Comparison of ENCODE assay signal across 26 mouse cellular contexts in genomic region chr11:98756711-98757110, GRCm38 (mm10). TPM values are rescaled to one million over a fixed set of nuclear protein-coding genes. Genes with fewer than 3 reads are reported as not detected.
A peak's percentile ranks its signal among the peaks of the same experiment; 100 is the strongest.
DNase-seq lines count a peak whose midpoint lies in the region; ATAC-seq lines count a peak whose summit lies in the region.
"Had no signal": no experiment of that assay in that cellular context is flagged by ENCODE, and none has a peak within 500 bp of the region (broad histone marks: within the 10 kb centered on the region; RNA-seq: fewer than 3 reads in every experiment).

No protein-coding gene starts in this region.

- H3K27me3 ChIP-seq in neural tube, embryonic 11.5 days (ENCODE audit: control insufficient read depth, insufficient read depth, low read length): no peaks in the 10 kb centered on the region
- H3K27me3 ChIP-seq in neural tube, embryonic 15.5 days (replicated peaks): no peaks in the 10 kb centered on the region
- H3K27me3 ChIP-seq in liver, embryonic 13.5 days: no peaks in the 10 kb centered on the region
- H3K27me3 ChIP-seq in liver, embryonic 16.5 days (ENCODE audit: control insufficient read depth, insufficient read depth, low read depth, low read length): no peaks in the 10 kb centered on the region
- H3K27me3 ChIP-seq: embryonic facial prominence, embryonic 13.5 days; forebrain, embryonic 15.5 days; heart, embryonic 15.5 days; limb, embryonic 12.5 days; neural tube, embryonic 12.5 days; stomach, embryonic 15.5 days had no signal

- H3K4me3 ChIP-seq in neural tube, embryonic 11.5 days (ENCODE audit: low read depth, low read length): no peak overlapping the region
- H3K4me3 ChIP-seq in neural tube, embryonic 15.5 days (replicated peaks): no peak overlapping the region
- H3K4me3 ChIP-seq in liver, embryonic 13.5 days (replicated peaks): no peak overlapping the region
- H3K4me3 ChIP-seq in liver, embryonic 16.5 days (ENCODE audit: low read depth, low read length): no peak overlapping the region
- H3K4me3 ChIP-seq: embryonic facial prominence, embryonic 13.5 days; forebrain, embryonic 10.5 days; forebrain, embryonic 15.5 days; heart, embryonic 15.5 days; limb, embryonic 12.5 days; neural tube, embryonic 12.5 days; stomach, embryonic 15.5 days had no signal

- peaks cover 2% of the 10 kb centered on the region; the same call in 1 of the 2 replicates for H3K36me3 ChIP-seq in neural tube, embryonic 11.5 days (ENCODE audit: control insufficient read depth, insufficient read depth, low read length)
- H3K36me3 ChIP-seq in neural tube, embryonic 15.5 days: peaks cover 59% of the 10 kb centered on the region
- H3K36me3 ChIP-seq in liver, embryonic 13.5 days: peaks cover 53% of the 10 kb centered on the region
- peaks cover 12% of the 10 kb centered on the region for H3K36me3 ChIP-seq in liver, embryonic 16.5 days (ENCODE audit: control insufficient read depth, insufficient read depth)

- DNase-seq in heart, adult 11 months: peak; percentile 92
- DNase-seq in heart, adult 18-20 months: no peak
- DNase-seq in neural tube, embryonic 11.5 days (ENCODE audit: low spot score): peak; percentile 7
- no peak for DNase-seq in liver, embryonic 13.5 days
- no peak for DNase-seq in right cerebral cortex, postnatal 36 days (ENCODE audit: low spot score in 2 of 2)
- DNase-seq: adrenal gland, postnatal 25 days; B cell, adult 2 months; heart, postnatal 36 days; kidney, adult 9 months; layer of hippocampus, adult 9-11 months; lung, adult 18-20 months; lung, postnatal 4 days; midbrain, embryonic 14.5 days; thymus, postnatal 25 days had no signal

- no peak overlapping the region for H3K4me2 ChIP-seq in neural tube, embryonic 11.5 days (ENCODE audit: low read depth)
- H3K4me2 ChIP-seq in neural tube, embryonic 15.5 days: no peak overlapping the region
- peak overlapping the region; percentile 50 for H3K4me2 ChIP-seq in liver, embryonic 13.5 days
- peak overlapping the region; percentile 5; the same call in 1 of the 2 replicates for H3K4me2 ChIP-seq in liver, embryonic 16.5 days (ENCODE audit: low read depth, low read length)
- H3K4me2 ChIP-seq: embryonic facial prominence, embryonic 13.5 days; forebrain, embryonic 15.5 days; heart, embryonic 15.5 days; hindbrain, embryonic 14.5 days; limb, embryonic 12.5 days; neural tube, embryonic 12.5 days; stomach, embryonic 15.5 days had no signal

- no peak for ATAC-seq in neural tube, embryonic 11.5 days (ENCODE audit: insufficient read depth, low FRiP score, low TSS enrichment)
- no peak for ATAC-seq in neural tube, embryonic 15.5 days (ENCODE audit: low FRiP score)
- ATAC-seq in liver, embryonic 13.5 days (ENCODE audit: low read depth): peak; percentile 67
- ATAC-seq in liver, embryonic 16.5 days (ENCODE audit: low read depth): peak; percentile 33; the same call in 1 of the 2 replicates
- ATAC-seq: forebrain, embryonic 15.5 days; intestine, postnatal 0 days; lung, postnatal 0 days had no signal

- no peak overlapping the region for H3K27ac ChIP-seq in neural tube, embryonic 11.5 days (ENCODE audit: low read depth, low read length)
- H3K27ac ChIP-seq in neural tube, embryonic 15.5 days (replicated peaks): no peak overlapping the region
- peak overlapping the region; percentile 93 for H3K27ac ChIP-seq in liver, embryonic 13.5 days
- H3K27ac ChIP-seq in liver, embryonic 16.5 days (ENCODE audit: low read length): no peak overlapping the region
- H3K27ac ChIP-seq: embryonic facial prominence, embryonic 13.5 days; forebrain, embryonic 10.5 days; forebrain, embryonic 15.5 days; hindbrain, embryonic 14.5 days; limb, embryonic 12.5 days; neural tube, embryonic 12.5 days; stomach, embryonic 15.5 days had no signal

- 95% methylated on average over 12 of the region's 12 CpGs for WGBS in neural tube, embryonic 11.5 days
- 90% methylated on average over 12 of the region's 12 CpGs for WGBS in neural tube, embryonic 15.5 days
- 48% methylated on average over 12 of the region's 12 CpGs for WGBS in liver, embryonic 13.5 days (ENCODE audit: insufficient replicate concordance)
- 63% methylated on average over 12 of the region's 12 CpGs for WGBS in liver, embryonic 16.5 days (ENCODE audit: insufficient replicate concordance)

- H3K9me3 ChIP-seq in neural tube, embryonic 11.5 days (ENCODE audit: control insufficient read depth, low read length): no peaks in the 10 kb centered on the region
- H3K9me3 ChIP-seq in neural tube, embryonic 15.5 days (replicated peaks): no peaks in the 10 kb centered on the region
- H3K9me3 ChIP-seq in liver, embryonic 13.5 days (replicated peaks): no peaks in the 10 kb centered on the region
- H3K9me3 ChIP-seq in liver, embryonic 16.5 days (replicated peaks; ENCODE audit: control insufficient read depth, low read length): no peaks in the 10 kb centered on the region
- H3K9me3 ChIP-seq: embryonic facial prominence, embryonic 13.5 days; forebrain, embryonic 10.5 days; forebrain, embryonic 15.5 days; heart, embryonic 15.5 days; limb, embryonic 12.5 days; neural tube, embryonic 12.5 days; stomach, embryonic 15.5 days had no signal

- no peak overlapping the region for H3K9ac ChIP-seq in neural tube, embryonic 11.5 days (ENCODE audit: low read length)
- no peak overlapping the region for H3K9ac ChIP-seq in neural tube, embryonic 15.5 days (replicated peaks)
- H3K9ac ChIP-seq in liver, embryonic 13.5 days: peak overlapping the region; percentile 60; the same call in 1 of the 2 replicates
- no peak overlapping the region for H3K9ac ChIP-seq in liver, embryonic 16.5 days (ENCODE audit: low read depth, low read length)
- H3K9ac ChIP-seq: embryonic facial prominence, embryonic 13.5 days; forebrain, embryonic 15.5 days; hindbrain, embryonic 14.5 days; limb, embryonic 12.5 days; neural tube, embryonic 12.5 days; stomach, embryonic 15.5 days had no signal

- peaks cover under 1% of the 10 kb centered on the region for H3K4me1 ChIP-seq in neural tube, embryonic 11.5 days (ENCODE audit: control insufficient read depth, insufficient read depth, low read length)
- H3K4me1 ChIP-seq in neural tube, embryonic 15.5 days: peaks cover 39% of the 10 kb centered on the region
- peaks cover 58% of the 10 kb centered on the region for H3K4me1 ChIP-seq in liver, embryonic 13.5 days (replicated peaks)
- H3K4me1 ChIP-seq in liver, embryonic 16.5 days (ENCODE audit: control insufficient read depth, low read depth, low read length): peaks cover 54% of the 10 kb centered on the region

RNA-seq across cellular contexts. Expression of gene Thra, which starts 16.3 kb away (rescaled TPM):
- total RNA-seq in heart, adult 18-20 months (2021): 100 to 1,000 TPM in 1 of 2 experiments, 10 to 100 TPM in 1; 99.7 to 103 TPM
- polyA plus RNA-seq in neural tube, embryonic 11.5 days (2014; fragmentation: Nextera tagmentation; extraction: Ambion mirVana): 32.0 and 34.7 TPM in 2 replicates
- polyA plus RNA-seq in neural tube, embryonic 15.5 days (2015; fragmentation: Nextera tagmentation; extraction: Ambion mirVana): 104 and 125 TPM in 2 replicates
- polyA plus RNA-seq in liver, embryonic 13.5 days (2015; fragmentation: Nextera tagmentation; extraction: Ambion mirVana): 8.8 and 9.8 TPM in 2 replicates
- polyA plus RNA-seq in liver, embryonic 16.5 days (2015; fragmentation: Nextera tagmentation; extraction: Ambion mirVana): 6.5 and 7.7 TPM in 2 replicates

RNA-seq across cellular contexts. Expression of gene Nr1d1, which starts 18.4 kb away (rescaled TPM):
- 10 to 100 TPM; 54.2 to 67.6 TPM for total RNA-seq in heart, adult 18-20 months (2021)
- 1.5 and 1.9 TPM in 2 replicates for polyA plus RNA-seq in neural tube, embryonic 11.5 days (2014; fragmentation: Nextera tagmentation; extraction: Ambion mirVana)
- 3.8 and 4.0 TPM in 2 replicates for polyA plus RNA-seq in neural tube, embryonic 15.5 days (2015; fragmentation: Nextera tagmentation; extraction: Ambion mirVana)
- 0.59 and 1.0 TPM in 2 replicates for polyA plus RNA-seq in liver, embryonic 13.5 days (2015; fragmentation: Nextera tagmentation; extraction: Ambion mirVana)
- 0.65 and 0.66 TPM in 2 replicates for polyA plus RNA-seq in liver, embryonic 16.5 days (2015; fragmentation: Nextera tagmentation; extraction: Ambion mirVana)

RNA-seq across cellular contexts. Expression of gene Med24, which starts 27.5 kb away (rescaled TPM):
- total RNA-seq in heart, adult 18-20 months (2021): 10 to 100 TPM; 42.0 to 44.2 TPM
- 67.6 and 74.5 TPM in 2 replicates for polyA plus RNA-seq in neural tube, embryonic 11.5 days (2014; fragmentation: Nextera tagmentation; extraction: Ambion mirVana)
- polyA plus RNA-seq in neural tube, embryonic 15.5 days (2015; fragmentation: Nextera tagmentation; extraction: Ambion mirVana): 59.6 and 60.9 TPM in 2 replicates
- 27.6 and 36.0 TPM in 2 replicates for polyA plus RNA-seq in liver, embryonic 13.5 days (2015; fragmentation: Nextera tagmentation; extraction: Ambion mirVana)
- 22.8 and 23.8 TPM in 2 replicates for polyA plus RNA-seq in liver, embryonic 16.5 days (2015; fragmentation: Nextera tagmentation; extraction: Ambion mirVana)

RNA-seq across cellular contexts. Expression of gene Msl1, which starts 38.6 kb away (rescaled TPM):
- total RNA-seq in heart, adult 18-20 months (2021): 10 to 100 TPM; 71.7 to 73.3 TPM
- polyA plus RNA-seq in neural tube, embryonic 11.5 days (2014; fragmentation: Nextera tagmentation; extraction: Ambion mirVana): 24.1 and 24.2 TPM in 2 replicates
- 27.5 and 30.1 TPM in 2 replicates for polyA plus RNA-seq in neural tube, embryonic 15.5 days (2015; fragmentation: Nextera tagmentation; extraction: Ambion mirVana)
- polyA plus RNA-seq in liver, embryonic 13.5 days (2015; fragmentation: Nextera tagmentation; extraction: Ambion mirVana): 6.8 and 6.9 TPM in 2 replicates
- polyA plus RNA-seq in liver, embryonic 16.5 days (2015; fragmentation: Nextera tagmentation; extraction: Ambion mirVana): 4.9 and 5.3 TPM in 2 replicates

RNA-seq across cellular contexts. Expression of gene Casc3, which starts 48.0 kb away (rescaled TPM):
- total RNA-seq in heart, adult 18-20 months (2021): 10 to 100 TPM; 17.2 to 19.3 TPM
- 55.4 and 59.4 TPM in 2 replicates for polyA plus RNA-seq in neural tube, embryonic 11.5 days (2014; fragmentation: Nextera tagmentation; extraction: Ambion mirVana)
- 44.3 and 46.8 TPM in 2 replicates for polyA plus RNA-seq in neural tube, embryonic 15.5 days (2015; fragmentation: Nextera tagmentation; extraction: Ambion mirVana)
- polyA plus RNA-seq in liver, embryonic 13.5 days (2015; fragmentation: Nextera tagmentation; extraction: Ambion mirVana): 13.3 and 16.1 TPM in 2 replicates
- 11.6 and 13.6 TPM in 2 replicates for polyA plus RNA-seq in liver, embryonic 16.5 days (2015; fragmentation: Nextera tagmentation; extraction: Ambion mirVana)

Comparison
In these comparisons a context has a peak if more than half of its experiments do, and no peak if none do; other contexts are left out.
1. DNase-seq: peak in heart, adult 11 months (single experiment) and neural tube, embryonic 11.5 days (single experiment); none in heart, adult 18-20 months (0 of 2), liver, embryonic 13.5 days (single experiment) and right cerebral cortex, postnatal 36 days (0 of 2).
2. ATAC-seq: peak in liver, embryonic 13.5 days (single experiment) and liver, embryonic 16.5 days (single experiment); none in neural tube, embryonic 11.5 days (single experiment) and neural tube, embryonic 15.5 days (single experiment).
3. H3K4me2 ChIP-seq: peak in liver, embryonic 13.5 days (single experiment) and liver, embryonic 16.5 days (single experiment); none in neural tube, embryonic 11.5 days (single experiment) and neural tube, embryonic 15.5 days (single experiment).